Mouse (Mus musculus) kidney, postnatal 14 days (tissue): Measurements from ENCODE around the gene Nebl.
A peak's percentile ranks its signal among the peaks of the same experiment; 100 is the strongest.

ENCODE experiments used
- DNase-seq: peaks from one replicate; pipeline ENCODE4 v3.0.0; 2022; ENCODE audit warnings: mixed read lengths

Nebl gene

DNA sequence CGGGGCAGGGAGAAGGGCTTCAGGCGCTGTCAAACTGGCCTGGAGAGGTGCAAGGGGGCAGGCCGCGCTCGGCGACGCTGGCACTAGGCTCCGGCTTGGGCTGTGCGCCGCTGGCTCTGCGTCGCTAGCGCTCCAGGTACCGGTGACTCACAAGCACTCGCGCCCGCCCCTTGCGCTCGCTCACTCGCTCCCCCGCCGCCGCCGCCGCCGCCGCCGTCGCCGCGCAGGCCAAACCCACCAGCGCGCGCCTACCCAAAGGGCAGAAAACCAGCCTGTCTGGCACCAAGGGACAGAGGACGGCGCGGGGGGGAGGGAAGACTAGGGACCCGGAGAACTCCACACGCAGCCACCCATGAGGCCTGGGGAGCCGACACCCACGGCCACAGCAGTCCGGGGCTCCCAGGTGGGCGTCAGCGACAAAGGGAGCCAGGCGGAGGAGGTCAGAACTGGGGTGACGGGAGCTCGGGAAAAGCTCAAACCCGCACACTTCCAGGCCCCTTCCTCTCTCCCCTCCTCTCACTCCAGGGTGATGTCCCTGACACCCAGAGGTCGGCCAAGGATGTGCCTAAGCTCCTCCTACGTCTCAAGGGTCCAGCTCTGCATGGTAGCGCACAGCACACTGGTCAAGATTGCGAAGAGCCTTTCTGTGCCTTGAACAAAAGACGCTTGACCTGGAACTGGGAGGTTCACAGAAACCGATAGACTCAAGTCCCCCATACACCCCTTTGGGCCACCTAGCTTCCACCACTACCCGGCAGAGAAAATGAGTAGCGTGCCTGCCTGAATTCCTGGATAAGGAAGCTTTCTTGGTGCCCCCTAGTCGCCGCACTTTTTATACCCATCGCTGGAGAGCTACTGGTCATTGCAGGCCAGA is at the start of gene Nebl:
Gene Nebl (minus strand): TSS at position 508 of the 874 bp plus-strand sequence.
- DNase-seq, result peak; percentile 50

DNA sequence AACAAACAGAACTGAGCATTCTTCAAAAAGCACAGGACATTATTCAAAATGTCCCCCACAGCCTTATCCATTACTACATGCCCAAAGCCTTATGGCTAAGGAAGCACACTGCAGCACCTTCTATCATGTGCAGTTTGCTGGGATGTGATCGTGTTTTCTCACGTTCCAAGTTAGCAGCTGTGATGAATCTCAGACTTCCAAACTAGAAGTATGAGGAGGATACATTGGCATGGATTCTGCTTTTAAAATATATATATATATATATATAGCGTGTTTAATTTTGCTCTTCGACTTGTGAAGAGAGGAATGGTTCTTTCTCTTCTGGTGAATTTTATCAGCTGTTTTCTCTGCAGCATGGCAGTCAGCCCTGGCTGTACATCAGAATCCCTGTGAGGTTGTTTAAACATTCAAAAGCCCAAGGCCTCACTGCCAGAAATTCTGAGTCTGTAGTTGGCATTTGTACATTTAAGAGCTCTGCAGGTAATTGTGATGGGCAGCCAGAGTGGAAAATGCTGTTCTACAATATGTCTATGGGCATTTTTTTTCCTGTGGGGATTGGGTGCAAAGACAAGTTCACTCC is 39.1 kb upstream of the Nebl start:
- DNase-seq, result no peak

DNA sequence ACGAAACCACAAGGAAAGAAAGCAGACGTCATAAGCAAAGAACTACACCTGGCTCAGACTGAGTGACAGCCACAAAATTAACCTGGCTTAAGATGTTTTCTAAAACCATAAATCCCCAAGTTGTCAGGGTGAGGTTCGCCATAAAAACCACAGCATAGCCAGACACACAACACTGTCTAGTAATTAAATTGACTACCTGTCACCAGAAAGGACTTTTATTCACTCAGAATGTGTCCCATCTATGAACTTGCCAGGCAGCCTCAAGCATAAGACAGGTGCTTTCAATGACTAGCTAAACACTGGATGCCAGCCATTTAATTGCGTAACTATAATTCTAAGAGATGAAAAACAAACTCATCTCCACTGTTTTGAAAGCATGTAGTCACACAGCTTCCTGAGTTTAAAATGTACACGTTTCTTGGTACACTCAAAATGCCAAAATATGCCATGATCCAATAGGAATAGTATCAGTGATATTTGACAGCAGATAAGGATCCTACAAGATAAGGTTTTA is 38.0 kb upstream of the Nebl start:
- no peak for DNase-seq

DNA sequence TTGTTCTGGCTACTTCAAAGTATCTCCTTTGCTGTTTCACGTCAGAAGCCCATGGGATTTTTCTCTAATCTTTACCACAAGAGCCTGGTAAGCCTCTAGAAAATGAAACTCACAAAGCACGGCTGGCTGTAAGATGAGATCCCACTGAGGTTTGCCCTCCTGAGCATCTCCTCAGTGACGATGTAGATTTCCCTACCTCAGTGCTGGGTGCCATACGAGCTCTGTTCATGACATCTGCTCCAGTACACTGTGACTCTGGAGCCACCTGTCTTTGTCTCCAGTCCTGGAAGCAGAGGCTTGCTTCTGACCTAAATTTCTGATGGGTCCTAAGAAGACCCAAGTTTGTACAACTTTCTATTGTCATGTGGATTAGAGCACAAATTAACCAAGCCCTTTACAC is 25.0 kb upstream of the Nebl start:
- no peak for DNase-seq

DNA sequence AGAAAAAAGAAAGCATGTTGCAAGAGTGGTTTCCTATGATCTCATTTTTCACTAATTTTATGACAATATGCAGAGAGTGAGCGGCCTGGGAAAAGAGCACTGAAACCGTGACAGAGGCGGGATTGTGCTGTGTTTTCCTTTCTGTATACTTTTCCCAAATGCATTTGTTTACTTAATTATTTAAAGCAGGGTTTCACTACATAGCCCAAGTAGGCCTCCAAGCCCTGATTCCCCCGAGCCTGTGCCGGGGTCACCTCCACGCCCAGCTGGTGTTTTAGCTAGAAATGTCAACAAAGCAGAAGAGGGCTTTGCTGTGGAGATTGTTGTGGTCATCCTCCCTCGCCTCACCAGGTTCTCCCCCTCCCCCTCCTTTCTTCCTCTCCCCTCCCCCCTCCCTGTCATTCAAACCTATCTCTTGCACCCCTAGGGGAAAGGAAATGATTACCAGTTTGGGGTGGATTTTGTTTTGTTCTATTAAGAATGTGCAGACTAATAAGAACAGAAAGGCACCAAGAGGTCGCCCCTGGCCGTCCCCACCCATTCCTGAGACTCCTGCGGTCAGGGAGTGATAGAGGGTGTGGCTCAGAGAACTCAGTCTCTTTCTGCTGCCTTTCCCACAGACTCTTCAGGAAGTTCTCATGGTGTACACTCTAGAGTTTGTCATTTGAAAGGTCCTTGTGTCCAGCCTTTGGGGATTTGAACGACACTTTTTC is 10.9 kb upstream of the Nebl start:
- no peak for DNase-seq

DNA sequence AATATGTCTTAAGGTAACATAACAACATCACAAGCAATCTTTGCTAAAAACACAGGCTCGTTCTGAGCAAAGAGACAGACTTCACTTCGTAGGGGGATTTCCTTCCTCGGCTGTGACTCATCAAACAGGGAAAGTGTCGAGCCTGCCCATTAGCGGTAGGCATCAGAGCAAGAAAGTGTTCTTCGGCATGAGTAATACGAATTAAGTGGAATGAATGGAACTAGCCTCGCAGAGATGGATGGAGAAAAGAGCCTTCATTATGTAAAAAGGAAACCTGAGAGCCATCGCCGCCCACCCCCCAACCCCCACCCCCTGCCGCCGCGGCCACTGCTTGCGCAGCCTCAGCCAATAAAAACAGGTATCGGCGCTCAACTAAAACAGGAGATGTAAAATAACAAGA is 10.3 kb upstream of the Nebl start:
- no peak for DNase-seq

DNA sequence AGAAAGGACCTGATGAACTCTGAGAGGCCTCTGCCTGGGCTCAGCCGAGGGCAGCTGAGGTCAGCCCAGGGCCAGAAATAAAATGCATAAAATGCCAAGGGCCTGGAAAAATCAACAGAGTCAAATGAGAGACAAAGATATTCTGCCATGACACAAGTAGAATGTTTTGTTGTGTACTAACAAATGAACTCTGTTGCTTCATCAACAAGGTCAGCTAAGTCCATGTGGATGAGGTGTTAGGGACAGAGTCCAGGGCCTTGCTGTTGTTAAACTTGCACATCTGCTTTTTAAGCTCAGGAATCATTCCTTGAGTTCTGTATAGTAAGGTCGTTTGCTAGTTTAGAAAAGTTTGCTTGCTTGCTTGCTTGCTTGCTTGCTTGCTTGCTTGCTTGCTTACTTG is 9.2 kb upstream of the Nebl start:
- no peak for DNase-seq

DNA sequence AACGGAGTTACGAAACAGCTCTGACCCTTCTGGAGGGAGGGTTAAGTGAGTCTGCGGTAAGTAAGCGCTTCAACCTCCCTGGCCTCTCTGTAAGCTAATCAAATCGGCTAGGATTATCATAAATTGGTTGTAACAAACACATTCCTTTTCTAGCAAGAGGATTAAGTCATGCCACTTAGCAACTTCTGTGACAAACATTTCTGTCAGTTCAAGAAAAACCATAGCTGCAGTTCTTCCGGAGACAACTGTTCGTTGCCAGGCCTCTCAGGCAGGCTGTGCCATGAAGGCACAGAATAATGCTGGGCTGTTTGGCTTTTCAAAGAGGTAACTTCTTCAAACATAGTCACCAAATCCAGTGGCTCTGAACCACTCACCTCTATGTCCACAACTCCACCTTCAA is 946 bp upstream of the Nebl start:
- no peak for DNase-seq

DNA sequence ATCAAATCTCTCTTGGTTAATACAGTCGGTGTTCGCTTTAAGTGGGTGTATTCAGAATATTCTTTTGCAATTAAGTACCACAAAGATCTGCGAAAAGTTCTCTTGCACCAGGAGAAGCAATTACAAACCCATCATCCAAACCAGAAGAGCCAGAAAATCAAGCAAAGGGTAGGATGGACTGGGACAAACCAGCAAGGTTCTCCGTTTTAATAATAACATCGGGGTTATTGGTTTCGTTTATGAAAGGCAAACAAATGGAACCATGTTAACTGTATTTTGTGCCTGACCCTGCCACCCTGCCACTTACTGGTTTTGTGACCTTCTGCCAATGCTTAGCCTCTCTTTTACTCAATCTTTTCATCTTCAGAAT is 552 bp upstream of the Nebl start:
- DNase-seq, result no peak

DNA sequence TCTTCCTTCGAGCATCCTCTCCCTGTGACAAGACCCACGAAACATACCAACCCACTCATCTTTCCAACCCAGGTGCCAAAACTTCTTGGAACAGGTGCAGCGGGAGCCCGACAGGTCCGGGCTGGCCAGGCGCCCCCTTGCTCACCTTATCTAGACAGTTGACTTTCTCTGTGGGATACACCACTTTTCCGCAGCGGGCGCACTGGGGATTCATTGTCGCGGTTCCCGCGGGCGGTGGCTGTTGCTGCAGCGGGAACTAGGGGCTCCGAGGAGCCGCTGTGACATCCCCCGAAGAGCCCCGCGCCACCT is 662 bp downstream of the Nebl start:
- DNase-seq, result no peak

DNA sequence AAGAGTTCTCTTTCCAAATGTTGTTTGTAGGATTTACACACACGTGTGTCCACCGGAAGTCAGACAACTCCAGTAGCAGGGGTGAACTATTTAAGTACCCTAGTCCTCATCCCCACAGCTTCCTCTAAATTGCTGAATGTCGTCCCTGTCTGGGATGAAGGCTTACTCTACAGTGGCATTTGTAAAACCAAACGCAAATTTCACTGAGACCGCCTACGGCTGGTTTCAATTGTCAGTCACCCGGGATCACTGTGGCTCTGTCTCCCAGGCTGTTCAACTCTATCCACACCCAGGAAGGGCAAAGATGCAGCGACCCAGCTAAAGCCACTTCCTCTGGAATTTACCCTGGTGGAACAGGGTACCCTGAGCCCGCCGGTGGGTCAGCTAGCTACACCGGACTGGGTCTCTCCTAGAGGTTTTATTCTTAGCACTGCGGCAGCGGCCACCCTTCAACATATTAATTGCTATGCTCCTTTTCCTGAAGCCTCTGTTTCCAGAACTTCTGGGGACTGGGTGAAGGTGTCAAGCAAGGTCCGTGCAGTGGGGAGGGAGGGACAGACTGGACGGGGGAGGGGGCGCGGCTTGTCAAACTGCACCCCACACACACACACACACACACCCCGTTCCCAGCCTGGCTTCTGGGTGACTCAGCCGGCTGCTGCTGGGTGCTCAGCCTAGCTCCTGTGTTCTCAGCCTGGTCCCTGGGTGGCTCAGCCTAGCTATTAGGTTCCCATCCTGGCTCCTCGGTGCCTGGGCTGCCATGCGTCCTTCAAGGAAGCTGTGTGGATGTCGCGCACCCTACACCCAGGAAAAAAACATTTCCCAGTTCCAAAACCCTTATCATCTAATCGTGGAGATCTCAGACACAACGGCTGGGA is 1.3 kb downstream of the Nebl start:
- peak; percentile 8 for DNase-seq

DNA sequence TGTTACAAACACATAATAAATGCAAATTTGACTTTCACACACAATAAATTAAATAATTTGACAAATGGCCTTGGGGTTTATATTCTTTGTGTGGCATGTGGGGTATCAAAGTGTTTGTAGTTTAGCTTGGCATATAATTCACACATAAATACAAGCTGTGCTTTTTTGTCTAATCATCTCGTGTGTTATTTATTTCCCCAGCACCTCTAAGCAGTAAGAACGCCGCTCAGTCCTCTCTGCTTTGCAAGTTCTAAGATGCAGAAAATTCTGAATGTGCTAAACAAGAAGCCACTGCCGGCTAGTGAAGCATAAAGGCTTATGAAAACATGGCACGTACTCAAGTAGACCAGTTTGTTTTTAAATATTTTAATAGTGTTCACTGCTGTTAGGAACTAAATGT is 6.9 kb downstream of the Nebl start:
- no peak for DNase-seq

DNA sequence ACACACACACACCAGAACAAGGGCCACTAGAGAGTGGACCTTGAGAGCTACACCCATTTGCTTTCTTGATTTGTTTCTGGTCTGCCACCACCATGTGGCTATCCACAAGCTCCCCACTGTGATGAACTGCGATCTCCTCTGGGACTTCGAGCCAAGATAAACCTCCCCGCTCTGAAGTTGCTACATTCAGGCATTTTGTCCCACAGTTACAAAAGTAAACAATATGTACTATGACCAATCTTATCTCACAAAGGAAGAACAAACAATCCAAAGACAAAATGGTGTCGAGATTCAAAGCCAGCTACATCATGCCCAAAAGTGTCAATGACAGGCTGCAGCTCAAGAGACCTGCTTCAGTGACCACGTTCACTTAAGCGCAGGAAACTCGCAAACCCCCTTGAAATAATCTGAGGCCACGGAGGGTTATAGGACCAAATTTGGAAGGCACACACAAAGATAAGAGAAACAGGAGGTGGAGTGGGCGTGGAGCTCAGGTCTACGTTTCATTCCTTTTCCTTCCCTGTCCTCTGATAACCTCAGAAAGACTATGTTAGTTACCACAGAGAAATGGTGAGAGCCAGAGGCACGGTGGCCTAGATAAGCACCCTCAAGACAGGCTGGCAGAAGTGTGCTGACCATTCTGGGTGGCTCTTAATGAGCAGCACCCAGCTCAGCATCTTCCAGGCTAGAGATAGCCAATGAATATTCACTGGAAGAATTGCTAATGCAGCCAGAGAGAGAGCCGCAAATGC is 7.8 kb downstream of the Nebl start:
- no peak for DNase-seq

DNA sequence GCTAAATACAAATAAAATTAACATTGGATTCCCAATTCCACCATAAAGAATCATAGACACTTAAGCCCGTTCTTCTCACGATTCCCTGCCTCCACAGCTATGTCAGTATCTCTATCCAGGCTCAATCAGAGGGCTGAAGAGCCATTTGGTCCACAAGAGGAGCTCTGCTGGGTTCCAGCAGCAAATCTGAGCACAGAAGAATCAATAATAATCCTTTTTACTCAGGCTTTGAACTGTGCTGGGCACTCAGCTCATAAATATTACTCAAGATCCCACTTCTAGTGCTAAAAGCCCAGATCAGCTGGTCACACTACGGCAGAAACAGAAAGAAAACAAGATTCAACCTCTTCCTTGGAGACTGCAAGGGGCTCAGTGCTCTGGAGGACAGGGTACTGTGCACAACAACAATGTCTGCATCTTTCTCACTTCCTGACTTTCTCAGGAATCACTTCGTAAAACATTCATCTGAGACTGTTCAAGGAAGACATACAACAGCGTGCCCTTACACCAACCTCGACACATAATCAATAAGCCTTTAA is 10.0 kb downstream of the Nebl start:
- DNase-seq, result no peak

DNA sequence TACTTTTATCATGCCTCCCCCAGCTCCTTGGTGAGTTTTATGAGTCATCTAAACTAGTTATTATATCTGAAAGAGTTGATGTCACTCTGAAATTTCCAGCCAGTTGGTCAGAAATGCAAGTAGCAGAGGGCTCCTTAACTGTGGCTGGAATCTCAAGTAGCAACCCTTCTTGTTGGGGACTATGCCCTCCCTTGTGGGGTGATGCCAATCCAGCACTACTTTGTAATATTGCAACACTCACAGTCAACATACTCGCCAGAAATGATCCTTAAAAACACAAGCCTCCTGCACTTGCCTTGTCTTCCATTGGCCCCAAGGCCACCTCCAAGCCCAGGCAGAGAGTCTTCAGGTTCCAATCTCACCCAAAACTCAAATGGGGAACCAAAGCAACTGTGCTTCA is 13.0 kb downstream of the Nebl start:
- no peak for DNase-seq

DNA sequence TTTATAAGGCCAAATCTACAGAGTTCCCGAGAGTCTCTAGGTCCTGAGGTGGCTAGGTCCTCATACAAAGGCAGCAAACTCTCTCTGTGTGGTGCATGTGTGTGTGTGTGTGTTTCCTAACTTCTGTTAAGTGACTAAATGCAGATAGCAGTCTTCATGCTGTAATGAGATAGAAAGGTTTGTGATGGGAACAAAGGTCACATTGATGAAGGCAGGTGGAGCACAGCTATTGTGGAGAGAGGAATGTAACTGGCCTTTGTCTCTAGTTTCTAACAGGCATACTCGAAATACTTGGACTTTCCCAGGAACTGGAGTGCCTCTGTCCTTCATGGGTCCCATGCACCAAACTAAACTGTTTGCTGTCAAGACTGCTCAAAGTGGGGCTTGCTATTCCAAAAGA is 14.1 kb downstream of the Nebl start:
- no peak for DNase-seq

DNA sequence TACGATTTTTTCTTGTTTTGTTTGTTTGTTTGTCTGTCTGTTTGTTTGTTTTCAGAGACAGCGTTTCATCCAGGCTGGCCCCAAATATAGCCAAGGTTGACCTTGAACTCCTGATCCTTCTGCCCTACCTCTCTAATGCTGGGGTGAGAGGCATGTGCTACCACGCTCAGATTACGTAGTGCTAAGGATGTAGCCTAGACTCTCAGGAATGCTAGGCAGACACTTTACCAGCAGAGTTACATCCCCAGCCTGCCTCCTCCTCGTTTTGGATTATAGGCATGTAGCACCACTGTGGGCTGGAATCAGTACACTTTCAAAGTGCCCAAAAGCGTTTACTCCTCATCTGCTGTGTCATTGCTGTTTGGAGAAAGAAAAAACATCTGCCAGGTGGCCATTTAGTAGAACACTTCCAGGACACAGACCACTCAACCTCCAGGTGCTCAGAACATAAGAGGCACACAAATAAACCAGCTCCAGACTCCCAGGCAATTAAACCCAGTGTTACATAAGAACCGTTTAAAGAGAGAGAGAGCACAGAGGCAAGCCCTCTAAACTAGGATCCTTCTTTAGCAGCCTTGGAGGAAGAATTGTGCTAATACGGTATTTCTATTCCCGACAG is 16.0 kb downstream of the Nebl start:
- DNase-seq, result no peak

DNA sequence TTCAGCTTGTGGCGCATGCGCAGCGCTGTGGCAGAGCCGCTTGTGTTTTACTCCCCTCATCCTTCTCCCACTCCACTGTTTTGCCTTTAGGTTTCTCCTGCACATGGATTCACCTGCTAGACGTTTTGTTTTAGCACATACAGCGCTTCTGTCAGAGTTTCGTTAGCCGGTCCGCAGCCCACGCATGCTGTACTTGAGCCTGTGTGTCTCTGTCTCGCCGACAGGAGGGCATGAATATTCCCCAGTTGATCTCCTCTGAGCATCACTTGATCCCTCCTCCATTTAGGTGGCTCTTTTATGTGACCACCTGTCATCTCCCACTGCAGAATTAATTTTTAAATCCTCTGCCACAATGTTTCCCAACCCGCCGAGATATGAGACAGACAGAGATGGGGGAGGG is 16.6 kb downstream of the Nebl start:
- no peak for DNase-seq

DNA sequence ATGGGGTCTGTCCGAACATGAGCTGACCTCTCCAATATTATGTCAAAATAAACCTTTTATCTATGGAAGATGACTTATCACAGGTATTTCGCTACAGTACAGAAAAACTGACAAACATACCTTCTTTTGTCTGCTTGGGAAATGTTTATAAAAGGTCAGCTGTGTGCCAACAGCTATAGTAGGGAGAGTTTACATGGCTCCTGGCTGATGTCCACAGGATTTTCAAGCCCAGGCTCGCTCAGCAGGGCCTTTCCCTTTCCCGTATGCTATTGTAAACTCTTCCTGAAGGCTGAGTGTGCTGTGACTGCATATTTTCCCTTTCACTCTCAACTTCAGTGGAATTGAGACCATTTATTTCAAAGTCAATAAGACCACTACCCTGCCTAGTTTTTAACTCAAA is 17.1 kb downstream of the Nebl start:
- no peak for DNase-seq

DNA sequence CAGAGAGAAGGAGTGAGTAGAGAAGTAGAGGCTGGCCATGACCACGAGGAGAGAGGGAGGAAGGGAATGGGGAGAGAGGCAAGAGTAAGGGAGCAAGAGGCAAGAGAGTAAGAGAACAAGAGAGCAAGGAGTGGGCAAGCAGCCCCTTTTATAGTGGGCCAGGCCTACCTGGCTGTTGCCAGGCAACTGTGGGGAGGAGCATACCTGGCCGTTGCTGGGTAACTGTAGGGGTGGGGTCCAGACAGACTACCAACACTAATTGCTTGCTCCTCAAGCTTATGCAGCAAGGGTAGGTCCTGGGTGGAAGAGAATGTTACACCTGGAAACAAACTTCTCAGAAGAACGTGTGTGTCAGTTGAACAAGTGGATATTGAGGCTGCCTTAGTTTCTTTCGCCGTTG is 20.0 kb downstream of the Nebl start:
- no peak for DNase-seq

DNA sequence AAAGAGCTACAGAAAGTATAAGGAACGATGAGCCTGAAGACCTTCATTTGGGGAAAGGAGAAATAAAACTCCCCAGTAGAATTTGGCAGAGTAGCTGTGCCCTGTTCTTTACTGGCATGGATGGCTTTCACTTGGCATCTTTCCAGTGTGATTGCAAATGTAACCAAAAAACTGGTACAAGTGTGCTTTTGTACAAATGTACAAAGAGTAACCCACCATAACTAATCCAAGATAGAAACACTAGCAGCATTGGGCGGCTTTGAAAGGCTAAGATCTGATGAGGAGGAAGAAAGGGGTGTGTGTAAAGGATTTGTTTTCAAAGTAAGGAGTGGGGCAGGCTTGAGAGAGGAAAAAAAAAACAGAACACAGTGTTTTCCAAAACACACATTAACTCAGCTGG is 21.2 kb downstream of the Nebl start:
- no peak for DNase-seq

DNA sequence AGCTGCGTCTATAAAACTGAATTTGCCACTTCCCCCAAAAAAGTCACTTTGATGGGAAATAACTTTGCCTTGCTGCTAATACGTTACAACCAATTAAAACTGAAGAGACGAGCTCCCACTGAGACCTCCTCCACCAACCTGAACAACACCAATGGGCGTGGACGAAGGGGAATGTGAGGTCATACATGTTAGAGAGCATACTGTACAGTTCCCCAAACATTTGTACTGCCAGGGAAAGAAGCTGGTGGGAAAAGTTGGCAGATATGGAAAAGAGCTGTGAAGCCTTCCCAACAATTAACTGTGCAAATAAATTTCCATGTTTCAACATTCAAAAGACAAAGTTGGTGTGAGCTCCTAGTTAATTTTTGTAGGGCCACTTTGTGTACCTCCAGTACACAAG is 25.3 kb downstream of the Nebl start:
- no peak for DNase-seq
